12 mouse cellular contexts compared by ENCODE assay signal in the genomic region with DNA sequence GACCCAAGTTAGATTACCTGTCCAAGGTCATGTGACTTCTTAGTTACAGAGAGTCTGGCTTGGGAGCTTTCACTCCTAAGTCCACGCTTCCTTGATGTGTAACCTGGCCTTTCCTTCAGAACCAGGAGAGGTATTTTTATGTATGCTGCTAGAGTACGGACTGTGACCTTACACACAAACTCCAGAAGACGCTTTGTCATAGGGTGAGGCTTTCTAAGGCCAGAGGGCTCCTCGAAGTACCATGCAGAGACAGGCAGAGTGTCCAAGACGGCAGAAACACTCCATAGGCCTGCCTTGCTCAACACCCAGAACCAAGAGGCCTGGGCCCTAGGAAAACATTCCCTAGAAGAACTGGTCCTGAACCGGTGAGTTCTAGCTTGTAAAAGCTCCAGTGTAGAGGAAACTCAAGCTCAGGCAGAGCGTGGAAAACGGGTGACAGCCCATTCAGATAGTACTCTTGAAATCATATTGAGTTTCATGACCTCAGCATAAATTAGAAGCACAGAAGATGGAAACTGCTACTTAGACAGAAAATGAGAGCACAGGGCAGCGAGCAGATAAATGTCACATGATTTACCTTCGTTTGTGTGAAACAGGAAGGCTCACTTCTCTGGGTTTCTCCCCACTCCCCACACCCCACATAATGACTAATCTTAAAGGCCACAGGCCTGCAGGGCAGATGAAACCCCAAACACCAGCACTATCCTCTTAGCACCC.
DNase-seq lines count a peak whose midpoint lies in the region; ATAC-seq and TF ChIP-seq lines count a peak whose summit lies in the region.
"Had no signal": no experiment of that assay in that cellular context is flagged by ENCODE, and none has a peak within 500 bp of the region (broad histone marks: within the 10 kb centered on the region; RNA-seq: fewer than 3 reads in every experiment).

No protein-coding gene starts in this region.

- peak overlapping the region; percentile 15; the same call in 1 of the 2 replicates for H3K9ac ChIP-seq in CH12.LX (ENCODE audit: insufficient read depth, low read depth)
- no peak overlapping the region for H3K9ac ChIP-seq in midbrain, embryonic 14.5 days (replicated peaks; ENCODE audit: low read length)
- H3K9ac ChIP-seq: forebrain, postnatal 0 days; midbrain, embryonic 12.5 days had no signal

- peak; percentile 23 for DNase-seq in kidney, adult 11 months
- no peak for DNase-seq in kidney, postnatal 4 days
- peak; percentile 61 for DNase-seq in CH12.LX (ENCODE audit: extremely low read depth)
- peak; percentile 8 for DNase-seq in kidney, adult 18-20 months
- peak; percentile 32 for DNase-seq in naive thymus-derived CD4-positive, alpha-beta T cell, adult 2 months (ENCODE audit: low read depth)
- DNase-seq in midbrain, embryonic 14.5 days = no peak
- no peak for DNase-seq in urinary bladder, adult 18-20 months (ENCODE audit: low spot score in 2 of 2)
- DNase-seq in forebrain, embryonic 10.5 days (ENCODE audit: extremely low spot score, low spot score) = no peak
- DNase-seq: embryo, embryonic 11 days; forebrain, postnatal 0 days had no signal

- peak overlapping the region; percentile 11; the same call in 1 of the 2 replicates for H3K4me2 ChIP-seq in CH12.LX (ENCODE audit: insufficient read depth, low read depth, poor library complexity, severe bottlenecking)
- H3K4me2 ChIP-seq in midbrain, embryonic 14.5 days (ENCODE audit: low read length) = no peak overlapping the region
- H3K4me2 ChIP-seq: midbrain, embryonic 12.5 days had no signal

- no peak for TF ChIP-seq RAD21 in CH12.LX (IDR thresholded peaks at IDR 0.05; ENCODE audit: low read depth, low read length)

- H3K27ac ChIP-seq in CH12.LX (ENCODE audit: insufficient read depth, low read depth) = peak overlapping the region; percentile 44; the same call in 1 of the 2 replicates
- no peak overlapping the region for H3K27ac ChIP-seq in midbrain, embryonic 14.5 days (replicated peaks; ENCODE audit: low read depth, low read length)
- H3K27ac ChIP-seq in forebrain, embryonic 10.5 days = no peak overlapping the region
- H3K27ac ChIP-seq: midbrain, embryonic 12.5 days had no signal

- no peaks in the 10 kb centered on the region for H3K27me3 ChIP-seq in CH12.LX (replicated peaks)
- no peaks in the 10 kb centered on the region for H3K27me3 ChIP-seq in midbrain, embryonic 14.5 days (ENCODE audit: control insufficient read depth, insufficient read depth, low read length)
- no peaks in the 10 kb centered on the region for H3K27me3 ChIP-seq in forebrain, embryonic 10.5 days (ENCODE audit: poor library complexity, severe bottlenecking)
- H3K27me3 ChIP-seq: midbrain, embryonic 12.5 days had no signal

- in situ Hi-C loops in CH12.LX (cut with MboI; ENCODE audit: low pct_ligation_motif_present, low pct_unique_long_range_greater_than_20kb, low sequenced_read_pairs) = loop anchor here (10.0 kb wide), 1 partner anchor 46 kb away; no protein-coding TSS in a partner anchor

- dilution Hi-C loops in CH12.LX (cut with MboI; ENCODE audit: extremely low pct_ligation_motif_present, extremely low pct_unique_long_range_greater_than_20kb, low sequenced_read_pairs) = no loop called here

- H3K4me1 ChIP-seq in CH12.LX (ENCODE audit: control insufficient read depth in 1 of 2, insufficient read depth in 2 of 2) = peaks cover 21 to 40% of the 10 kb centered on the region in 2 experiments
- H3K4me1 ChIP-seq in midbrain, embryonic 14.5 days (ENCODE audit: control insufficient read depth, insufficient read depth, low read length) = no peaks in the 10 kb centered on the region
- H3K4me1 ChIP-seq in forebrain, embryonic 10.5 days = peaks cover 19% of the 10 kb centered on the region

- ATAC-seq in midbrain, embryonic 14.5 days (ENCODE audit: low FRiP score, low TSS enrichment) = no peak
- ATAC-seq: forebrain, postnatal 0 days; hindbrain, embryonic 16.5 days had no signal

- H3K79me2 ChIP-seq in CH12.LX (replicated peaks; ENCODE audit: control insufficient read depth, extremely low read depth, insufficient read depth, poor library complexity, severe bottlenecking) = no peaks in the 10 kb centered on the region

- no peak overlapping the region for H3K4me3 ChIP-seq in CH12.LX (replicated peaks in 1 of 3; ENCODE audit: low read depth in 2 of 3, low read length in 2 of 3, poor library complexity in 1 of 3)
- no peak overlapping the region for H3K4me3 ChIP-seq in midbrain, embryonic 14.5 days (replicated peaks; ENCODE audit: low read depth, low read length)
- no peak overlapping the region for H3K4me3 ChIP-seq in forebrain, embryonic 10.5 days
- H3K4me3 ChIP-seq: midbrain, embryonic 12.5 days had no signal

- no peak for TF ChIP-seq POLR2A in CH12.LX (IDR thresholded peaks at IDR 0.05; ENCODE audit: low read depth, low read length)

- WGBS in midbrain, embryonic 14.5 days = 79% methylated on average over 10 of the region's 10 CpGs
- WGBS in forebrain, embryonic 10.5 days = 82% methylated on average over 10 of the region's 10 CpGs

- peak; percentile 66 for TF ChIP-seq EP300 in CH12.LX (IDR thresholded peaks at IDR 0.05; ENCODE audit: low read length)

- H3K9me3 ChIP-seq in CH12.LX (replicated peaks; ENCODE audit: low read length) = no peaks in the 10 kb centered on the region
- H3K9me3 ChIP-seq in midbrain, embryonic 14.5 days (ENCODE audit: control insufficient read depth, low read length) = no peaks in the 10 kb centered on the region
- no peaks in the 10 kb centered on the region for H3K9me3 ChIP-seq in forebrain, embryonic 10.5 days
- H3K9me3 ChIP-seq: midbrain, embryonic 12.5 days had no signal

- TF ChIP-seq CTCF in CH12.LX (conservative IDR thresholded peaks at IDR 0.05 in 1 of 2, IDR thresholded peaks at IDR 0.05 in 1 of 2; ENCODE audit: low read depth in 2 of 2, low read length in 2 of 2) = no peak

- H3K36me3 ChIP-seq in CH12.LX (replicated peaks in 1 of 2; ENCODE audit: control insufficient read depth in 1 of 2, insufficient read depth in 1 of 2, low read length in 1 of 2) = no peaks in the 10 kb centered on the region
- no peaks in the 10 kb centered on the region for H3K36me3 ChIP-seq in midbrain, embryonic 14.5 days (ENCODE audit: control insufficient read depth, insufficient read depth, low read length)
- H3K36me3 ChIP-seq in forebrain, embryonic 10.5 days (replicated peaks) = no peaks in the 10 kb centered on the region
- H3K36me3 ChIP-seq: midbrain, embryonic 12.5 days had no signal

TF ChIP-seq in CH12.LX, 34 proteins besides CTCF, POLR2A, EP300 and RAD21 (continues in another document):
- no peak for TF ChIP-seq PAX5 (IDR thresholded peaks at IDR 0.05; ENCODE audit: low read length)
- TF ChIP-seq HCFC1 (IDR thresholded peaks at IDR 0.05; ENCODE audit: low read depth, low read length) = peak; percentile 15; the same call in 1 of the 2 replicates
- TF ChIP-seq RCOR1 (conservative IDR thresholded peaks at IDR 0.05; ENCODE audit: low read depth, low read length) = no peak
- no peak; the same call in 1 of the 2 replicates for TF ChIP-seq MXI1 (IDR thresholded peaks at IDR 0.05; ENCODE audit: low read depth, low read length)
- no peak for TF ChIP-seq POLR2AphosphoS2 (IDR thresholded peaks at IDR 0.05; ENCODE audit: low read depth, low read length)
- no peak for TF ChIP-seq CHD1 (IDR thresholded peaks at IDR 0.05; ENCODE audit: low read depth, low read length)
- TF ChIP-seq MAX (IDR thresholded peaks at IDR 0.05; ENCODE audit: low read length) = peak; percentile 65
- TF ChIP-seq ELF1 (IDR thresholded peaks at IDR 0.05; ENCODE audit: low read depth, low read length) = peak; percentile 67
- TF ChIP-seq BHLHE40 (IDR thresholded peaks at IDR 0.05; ENCODE audit: low read depth, low read length) = peak; percentile 63
- peak; percentile 73 for TF ChIP-seq ETS1 (conservative IDR thresholded peaks at IDR 0.05; ENCODE audit: low read depth, low read length)
- peak; percentile 53 for TF ChIP-seq USF1 (IDR thresholded peaks at IDR 0.05; ENCODE audit: low read depth, low read length)
- no peak for TF ChIP-seq E2F4 (IDR thresholded peaks at IDR 0.05; ENCODE audit: insufficient replicate concordance, low read depth, low read length)
- 0 out of 2 replicates have a peak, but pooled peaks have one; percentile 31 for TF ChIP-seq CHD2 (IDR thresholded peaks at IDR 0.05; ENCODE audit: low read length)
- 0 out of 2 replicates have a peak, but pooled peaks have one; percentile 43 for TF ChIP-seq MAZ (IDR thresholded peaks at IDR 0.05; ENCODE audit: low read depth, low read length)
- peak; percentile 47 for TF ChIP-seq USF2 (conservative IDR thresholded peaks at IDR 0.05; ENCODE audit: low read depth, low read length)
- TF ChIP-seq MYC (IDR thresholded peaks at IDR 0.05; ENCODE audit: low read depth, low read length) = 0 out of 2 replicates have a peak, but pooled peaks have one; percentile 6
- peak; percentile 62; the same call in 1 of the 2 replicates for TF ChIP-seq MEF2A (IDR thresholded peaks at IDR 0.05; ENCODE audit: borderline replicate concordance, low read depth, low read length)
- peak; percentile 40; the same call in 1 of the 2 replicates for TF ChIP-seq IRF4 (IDR thresholded peaks at IDR 0.05; ENCODE audit: low read depth, low read length)
- TF ChIP-seq SMC3 (IDR thresholded peaks at IDR 0.05; ENCODE audit: low read depth, low read length) = no peak
- no peak for TF ChIP-seq NRF1 (IDR thresholded peaks at IDR 0.05; ENCODE audit: low read depth, low read length)
- peak; percentile 92 for TF ChIP-seq MAFK (IDR thresholded peaks at IDR 0.05; ENCODE audit: insufficient replicate concordance, low read length)
- TF ChIP-seq TCF12 (IDR thresholded peaks at IDR 0.05; ENCODE audit: low read depth, low read length) = peak; percentile 58; the same call in 1 of the 2 replicates
- no peak for TF ChIP-seq ZC3H11A (IDR thresholded peaks at IDR 0.05; ENCODE audit: low read depth, low read length)
- TF ChIP-seq JUND (conservative IDR thresholded peaks at IDR 0.05; ENCODE audit: low read depth, low read length) = no peak
- TF ChIP-seq ZNF384 (IDR thresholded peaks at IDR 0.05; ENCODE audit: low read depth, low read length) = no peak
- no peak for TF ChIP-seq ZKSCAN1 (IDR thresholded peaks at IDR 0.05; ENCODE audit: borderline replicate concordance, low read depth, low read length)
- TF ChIP-seq GABPA (IDR thresholded peaks at IDR 0.05; ENCODE audit: insufficient replicate concordance, low read depth, low read length) = no peak
- no peak for TF ChIP-seq TBP (conservative IDR thresholded peaks at IDR 0.05; ENCODE audit: low read depth, low read length)
- TF ChIP-seq SIN3A (IDR thresholded peaks at IDR 0.05; ENCODE audit: low read length) = no peak
- no peak for TF ChIP-seq UBTF (IDR thresholded peaks at IDR 0.05; ENCODE audit: low read depth, low read length)
- TF ChIP-seq KAT2A (IDR thresholded peaks at IDR 0.05; ENCODE audit: insufficient replicate concordance, low read length) = no peak
- no peak for TF ChIP-seq ZMIZ1 (IDR thresholded peaks at IDR 0.05; ENCODE audit: low read depth, low read length)
- TF ChIP-seq JUN (IDR thresholded peaks at IDR 0.05; ENCODE audit: insufficient read depth, low read depth, low read length) = no peak

Comparison
In these comparisons a context has a peak if more than half of its experiments do, and no peak if none do; other contexts are left out.
1. DNase-seq: peak in kidney, adult 11 months (single experiment), CH12.LX (single experiment), kidney, adult 18-20 months (single experiment) and naive thymus-derived CD4-positive, alpha-beta T cell, adult 2 months (single experiment); none in kidney, postnatal 4 days (0 of 2), midbrain, embryonic 14.5 days (single experiment), urinary bladder, adult 18-20 months (0 of 2) and forebrain, embryonic 10.5 days (single experiment).